ENCODE assay signal across 15 mouse cellular contexts in the genomic region with DNA sequence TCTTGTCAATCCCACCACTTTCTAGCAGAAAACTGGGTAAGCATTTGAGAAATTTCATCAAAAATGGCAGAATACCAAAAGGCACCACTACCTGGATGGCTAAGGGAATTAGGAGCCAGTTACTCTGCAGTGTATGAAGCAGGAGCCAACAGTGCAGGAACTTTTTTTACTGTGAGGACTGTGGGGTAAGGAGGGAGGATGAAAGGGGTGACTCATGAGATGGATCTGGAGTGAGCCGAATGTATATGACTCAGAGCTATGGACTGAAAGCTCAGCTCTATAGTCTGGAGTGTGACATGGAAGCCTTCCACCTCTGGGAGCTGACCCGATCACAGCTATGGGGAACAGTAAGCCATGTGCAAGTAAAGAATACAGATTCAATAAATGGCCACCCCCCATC.
"Had no signal": no experiment of that assay in that cellular context is flagged by ENCODE, and none has a peak within 500 bp of the region (broad histone marks: within the 10 kb centered on the region; RNA-seq: fewer than 3 reads in every experiment).

No protein-coding gene starts in this region.

- H3K4me2 ChIP-seq: liver, embryonic 13.5 days; lung, embryonic 15.5 days; neural tube, embryonic 15.5 days had no signal

- H3K27me3 ChIP-seq: liver, embryonic 13.5 days; lung, embryonic 15.5 days; neural tube, embryonic 15.5 days had no signal

- H3K36me3 ChIP-seq: liver, embryonic 13.5 days; lung, embryonic 15.5 days had no signal

- DNase-seq: kidney, postnatal 10 days; kidney, postnatal 4 days; liver; liver, embryonic 13.5 days; liver, postnatal 0 days; lung, postnatal 36 days; midbrain, embryonic 14.5 days; right cerebral cortex, adult 18-20 months; right cerebral cortex, postnatal 25 days; thymus, postnatal 25 days had no signal

- H3K9me3 ChIP-seq: liver, embryonic 13.5 days; lung, embryonic 15.5 days; neural tube, embryonic 15.5 days had no signal

- H3K4me3 ChIP-seq: left cerebral cortex, adult 2 months; liver, embryonic 13.5 days; lung, embryonic 15.5 days; myocyte; neural tube, embryonic 15.5 days had no signal

- ATAC-seq: liver, postnatal 0 days had no signal

- H3K4me1 ChIP-seq: liver, embryonic 13.5 days; lung, embryonic 15.5 days; neural tube, embryonic 15.5 days had no signal

- H3K27ac ChIP-seq: left cerebral cortex, adult 2 months; liver, embryonic 13.5 days; lung, embryonic 15.5 days; neural tube, embryonic 15.5 days; stomach, postnatal 0 days had no signal

- H3K9ac ChIP-seq: liver, embryonic 13.5 days; liver, postnatal 0 days; lung, embryonic 15.5 days; neural tube, embryonic 15.5 days had no signal
